Mouse (Mus musculus) heart, embryonic 11.5 days (tissue): ENCODE measurements at regions not wholly inside any gene's neighbourhood (a gene's known extent, or its start where the extent isn't known, plus 50 kb on each side); places are given as distances from the start of the nearest gene placed in this dataset.

Experiments
- ATAC-seq: fragments of 200-750 bp; cut with Nextera tagmentation; replicated peaks from 2 replicates; pipeline ENCODE4 v1.8.0; 2017; ENCODE audit warnings: moderate library complexity; ENCODE audit not compliant: insufficient number of reproducible peaks, low FRiP score, low TSS enrichment
- H3K27ac ChIP-seq: fragments of 300-500 bp; sonication (generic); 2 replicates; pipeline ENCODE4 v1.5.1; 2014; ENCODE audit warnings: mild to moderate bottlenecking, low read depth, low read length
- H3K27me3 ChIP-seq: fragments of 300-500 bp; sonication (generic); 2 replicates; pipeline ENCODE4 v1.6.1; 2014; ENCODE audit warnings: mild to moderate bottlenecking, low read length, mixed read lengths; ENCODE audit not compliant: control insufficient read depth, insufficient read depth
- H3K36me3 ChIP-seq: fragments of 300-500 bp; sonication (generic); 2 replicates; pipeline ENCODE4 v1.6.1; 2014; ENCODE audit warnings: mild to moderate bottlenecking, low read length, moderate library complexity, mixed read lengths; ENCODE audit not compliant: control insufficient read depth, insufficient read depth
- H3K4me1 ChIP-seq: fragments of 300-500 bp; sonication (generic); 2 replicates; pipeline ENCODE4 v1.6.1; 2014; ENCODE audit warnings: low read length; ENCODE audit not compliant: control insufficient read depth, insufficient read depth
- H3K4me2 ChIP-seq: fragments of 300-500 bp; sonication (generic); 2 replicates; pipeline ENCODE4 v1.6.1; 2014; ENCODE audit warnings: mild to moderate bottlenecking, moderate library complexity
- H3K4me3 ChIP-seq: fragments of 300-500 bp; sonication (generic); 2 replicates; pipeline ENCODE4 v1.5.1; 2014; ENCODE audit warnings: low read depth, low read length
- H3K9ac ChIP-seq: fragments of 300-500 bp; sonication (generic); 2 replicates; pipeline ENCODE4 v1.6.1; 2014; ENCODE audit warnings: mild to moderate bottlenecking, low read depth, low read length, moderate library complexity
- H3K9me3 ChIP-seq: fragments of 300-500 bp; sonication (generic); replicated peaks from 2 replicates; pipeline ENCODE4 v1.6.1; 2016; ENCODE audit warnings: low read length; ENCODE audit not compliant: control insufficient read depth
- WGBS: fragments of 180-500 bp; shearing (Covaris S2); extraction: QIAGEN DNeasy Blood & Tissue Kit; methylation state at CpG from one replicate; pipeline ENCODE4 v1.1.7; 2014; ENCODE audit not compliant: insufficient replicate concordance; 5-methylcytosine and 5-hydroxymethylcytosine counted together

DNA sequence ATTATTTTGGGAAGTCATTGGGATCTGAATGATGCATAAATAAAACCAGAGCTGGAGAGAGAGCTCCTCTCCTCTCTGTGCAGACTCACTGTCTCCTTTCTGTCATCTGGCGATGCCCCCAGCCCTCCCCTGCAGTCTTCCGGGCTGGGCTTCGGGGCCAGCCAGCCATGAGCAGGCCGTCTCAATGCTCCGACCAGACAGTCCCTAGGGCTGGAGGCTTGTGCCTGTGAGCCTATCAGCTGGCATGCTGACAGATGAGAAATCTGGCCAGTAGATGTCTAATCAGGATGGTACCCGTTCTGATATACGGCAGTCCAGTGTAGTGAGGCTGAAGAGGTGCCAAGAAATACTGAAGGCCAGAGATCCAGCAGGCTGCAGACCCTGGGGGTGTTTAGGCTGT, 238.9 kb downstream of the Sec61b start:
- 55% methylated on average over 7 of the region's 7 CpGs for WGBS
- ATAC-seq, result no peak
- H3K27me3 ChIP-seq, result no peaks in the 10 kb centered on the region

GRCm38 (mm10) chr4:47724331-47725004, 250.0 kb downstream of the Sec61b start:
- H3K27me3 ChIP-seq, result no peaks in the 10 kb centered on the region
- no peak overlapping the region for H3K9ac ChIP-seq
- H3K36me3 ChIP-seq, result no peaks in the 10 kb centered on the region
- H3K4me1 ChIP-seq, result peaks cover 7% of the 10 kb centered on the region
- H3K27ac ChIP-seq, result no peak overlapping the region
- no peak overlapping the region for H3K4me3 ChIP-seq
- peak overlapping the region; percentile 11 for H3K4me2 ChIP-seq
- no peaks in the 10 kb centered on the region for H3K9me3 ChIP-seq
- no peak for ATAC-seq
- 4% methylated on average over 8 of the region's 8 CpGs for WGBS

More for the DNA sequence above, 238.9 kb downstream of the Sec61b start:
- H3K9ac ChIP-seq, result no peak overlapping the region
- H3K9me3 ChIP-seq, result no peaks in the 10 kb centered on the region
- H3K4me2 ChIP-seq, result no peak overlapping the region
- no peak overlapping the region for H3K4me3 ChIP-seq
- H3K27ac ChIP-seq, result no peak overlapping the region
- H3K36me3 ChIP-seq, result no peaks in the 10 kb centered on the region
- H3K4me1 ChIP-seq, result no peaks in the 10 kb centered on the region

- no peak overlapping the region for H3K4me3 ChIP-seq
- no peak overlapping the region for H3K9ac ChIP-seq
- H3K9me3 ChIP-seq, result no peaks in the 10 kb centered on the region
- no peak overlapping the region for H3K27ac ChIP-seq
- peak overlapping the region; percentile 11 for H3K4me2 ChIP-seq
- no peak for ATAC-seq
- no peaks in the 10 kb centered on the region for H3K36me3 ChIP-seq
- WGBS, result 20% methylated on average over 3 of the region's 3 CpGs
- H3K4me1 ChIP-seq, result peaks cover 7% of the 10 kb centered on the region
- H3K27me3 ChIP-seq, result no peaks in the 10 kb centered on the region
Observed at GRCm38 (mm10) chr4:47725005-47725340, 250.5 kb downstream of the Sec61b start.

- Histone ChIP-seq H3K27me3 (no peaks in the 10 kb centered on the region), H3K9me3 (no peaks in the 10 kb centered on the region), H3K4me1 (no peaks in the 10 kb centered on the region), H3K27ac (no peak overlapping the region), H3K4me2 (no peak overlapping the region), H3K36me3 (no peaks in the 10 kb centered on the region), H3K4me3 (no peak overlapping the region), H3K9ac (no peak overlapping the region)
- WGBS, result 78% methylated on average over 8 of the region's 8 CpGs
- no peak for ATAC-seq
Observed at GRCm38 (mm10) chr4:47746498-47747190, 272.2 kb downstream of the Sec61b start.

- H3K4me3 ChIP-seq, result no peak overlapping the region
- H3K36me3 ChIP-seq, result no peaks in the 10 kb centered on the region
- no peaks in the 10 kb centered on the region for H3K4me1 ChIP-seq
- no peak overlapping the region for H3K4me2 ChIP-seq
- H3K27ac ChIP-seq, result no peak overlapping the region
- H3K9ac ChIP-seq, result no peak overlapping the region
- no peaks in the 10 kb centered on the region for H3K27me3 ChIP-seq
- WGBS, result 56% methylated on average over 6 of the region's 6 CpGs
- no peak for ATAC-seq
- H3K9me3 ChIP-seq, result no peaks in the 10 kb centered on the region
Observed at GRCm38 (mm10) chr4:47772230-47772920, 272.6 kb upstream of the Nr4a3 start.

- Histone ChIP-seq H3K36me3 (no peaks in the 10 kb centered on the region), H3K27me3 (no peaks in the 10 kb centered on the region), H3K4me2 (no peak overlapping the region), H3K9ac (no peak overlapping the region), H3K27ac (no peak overlapping the region), H3K4me1 (no peaks in the 10 kb centered on the region), H3K4me3 (no peak overlapping the region), H3K9me3 (no peaks in the 10 kb centered on the region)
- ATAC-seq, result no peak
- WGBS, result 77% methylated on average over 5 of the region's 5 CpGs
Observed at GRCm38 (mm10) chr4:47774664-47775063, 270.3 kb upstream of the Nr4a3 start.

DNA sequence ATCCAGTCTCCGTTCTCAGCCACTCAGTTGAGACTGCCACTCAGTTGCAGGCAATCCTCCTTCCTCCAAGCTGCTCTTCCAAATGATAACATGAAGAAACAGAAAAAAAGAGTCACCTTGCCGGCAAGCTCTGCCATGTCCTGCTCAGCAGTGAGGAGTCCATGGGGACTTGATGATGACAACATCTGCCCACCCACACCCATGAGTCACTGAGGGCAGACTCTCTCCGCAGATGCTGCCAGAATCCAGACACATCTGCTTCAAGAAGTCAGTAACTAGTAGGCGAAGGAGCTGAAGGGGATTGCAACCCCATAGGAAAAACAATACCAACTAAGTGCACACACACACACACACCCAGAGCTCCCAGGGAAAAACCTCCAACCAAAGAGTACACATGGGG, 263.9 kb upstream of the Nr4a3 start:
- no peak overlapping the region for H3K27ac ChIP-seq
- H3K36me3 ChIP-seq, result no peaks in the 10 kb centered on the region
- no peaks in the 10 kb centered on the region for H3K4me1 ChIP-seq
- 79% methylated on average over 4 of the region's 4 CpGs for WGBS
- H3K9me3 ChIP-seq, result no peaks in the 10 kb centered on the region
- no peak overlapping the region for H3K4me2 ChIP-seq
- no peak overlapping the region for H3K9ac ChIP-seq
- H3K4me3 ChIP-seq, result no peak overlapping the region
- no peaks in the 10 kb centered on the region for H3K27me3 ChIP-seq
- no peak for ATAC-seq

DNA sequence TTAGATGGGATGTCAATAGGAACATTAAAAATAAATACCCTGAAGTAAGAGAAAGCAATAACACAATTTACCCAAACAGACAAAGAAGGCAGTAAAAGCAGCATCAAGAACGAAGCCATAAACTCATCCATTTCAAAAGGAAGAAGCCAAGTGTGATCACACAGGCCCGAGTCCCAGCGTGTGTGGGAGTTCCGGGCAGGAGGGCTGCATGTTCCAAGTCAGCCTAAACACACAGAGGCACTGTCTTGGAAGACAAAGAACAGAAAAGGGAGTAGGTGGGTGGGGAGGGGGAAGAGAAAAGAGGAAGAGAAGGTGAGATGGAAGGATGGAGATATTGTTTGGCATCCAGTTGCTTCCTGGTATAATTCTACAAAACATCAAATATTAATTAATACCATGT, 248.0 kb upstream of the Nr4a3 start:
- H3K4me1 ChIP-seq, result no peaks in the 10 kb centered on the region
- no peak overlapping the region for H3K4me2 ChIP-seq
- H3K9me3 ChIP-seq, result no peaks in the 10 kb centered on the region
- H3K27ac ChIP-seq, result no peak overlapping the region
- no peak for ATAC-seq
- 83% methylated on average over 4 of the region's 4 CpGs for WGBS
- no peaks in the 10 kb centered on the region for H3K36me3 ChIP-seq
- no peak overlapping the region for H3K9ac ChIP-seq
- H3K27me3 ChIP-seq, result no peaks in the 10 kb centered on the region
- H3K4me3 ChIP-seq, result no peak overlapping the region
